Mouse (Mus musculus) kidney, embryonic 14.5 days (tissue): ENCODE results near the gene Rasl12. TPM values are rescaled to one million over a fixed set of nuclear protein-coding genes. Genes with fewer than 3 reads are reported as not detected.

Experiments
- ATAC-seq: fragments of 200-750 bp; cut with Nextera tagmentation; 2 replicates; pipeline ENCODE4 v1.8.0; 2017; ENCODE audit warnings: moderate number of reproducible peaks, mild to moderate bottlenecking, moderate TSS enrichment, moderate library complexity; ENCODE audit not compliant: low FRiP score, low TSS enrichment
- H3K27ac ChIP-seq: fragments of 300-500 bp; sonication (generic); 2 replicates; pipeline ENCODE4 v1.5.1; 2014; ENCODE audit warnings: low read depth, mild to moderate bottlenecking, low read length, moderate library complexity, mixed read lengths
- H3K27me3 ChIP-seq: fragments of 300-500 bp; sonication (generic); 2 replicates; pipeline ENCODE4 v1.6.1; 2014; ENCODE audit warnings: mild to moderate bottlenecking, low read length; ENCODE audit not compliant: control insufficient read depth, insufficient read depth
- H3K36me3 ChIP-seq: fragments of 300-500 bp; sonication (generic); 2 replicates; pipeline ENCODE4 v1.6.1; 2014; ENCODE audit warnings: low read length, mixed read lengths; ENCODE audit not compliant: control insufficient read depth, insufficient read depth
- H3K4me1 ChIP-seq: fragments of 300-500 bp; sonication (generic); 2 replicates; pipeline ENCODE4 v1.6.1; 2014; ENCODE audit warnings: low read length, mixed read lengths; ENCODE audit not compliant: control insufficient read depth, insufficient read depth
- H3K4me2 ChIP-seq: fragments of 300-500 bp; sonication (generic); replicated peaks from 2 replicates; pipeline ENCODE4 v1.6.1; 2014; ENCODE audit warnings: low read depth, mild to moderate bottlenecking, low read length
- H3K4me3 ChIP-seq: fragments of 300-500 bp; sonication (generic); 2 replicates; pipeline ENCODE4 v1.5.1; 2014; ENCODE audit warnings: mild to moderate bottlenecking, low read length
- H3K9ac ChIP-seq: fragments of 300-500 bp; sonication (generic); 2 replicates; pipeline ENCODE4 v1.6.1; 2014; ENCODE audit warnings: low read depth, mild to moderate bottlenecking, low read length, moderate library complexity
- H3K9me3 ChIP-seq: fragments of 300-500 bp; sonication (generic); 2 replicates; pipeline ENCODE4 v1.6.1; 2016; ENCODE audit warnings: low read length; ENCODE audit not compliant: control insufficient read depth
- WGBS: fragments of 180-500 bp; shearing (Covaris S2); extraction: QIAGEN DNeasy Blood & Tissue Kit; methylation state at CpG from one replicate; pipeline ENCODE4 v1.1.7; 2014; 5-methylcytosine and 5-hydroxymethylcytosine counted together
- polyA plus RNA-seq: library from polyadenylated mRNA; unstranded; fragments of >200 nt; fragmentation: Nextera tagmentation; extraction: Ambion mirVana; gene quantifications from 2 replicates; pipeline ENCODE4 v1.2.1, GENCODE M21; 2014

Gene Rasl12
- polyA plus RNA-seq, 1 experiment from 2014 or later = 11.7 TPM

GRCm38 (mm10) chr9:65390752-65391612 is 7.3 kb upstream of the Rasl12 start:
- H3K27ac ChIP-seq = no peak overlapping the region
- peak overlapping the region; percentile 56 for H3K9ac ChIP-seq
- H3K36me3 ChIP-seq = no peaks in the 10 kb centered on the region
- peak overlapping the region; percentile 42 for H3K4me3 ChIP-seq
- H3K27me3 ChIP-seq = peaks cover 23% of the 10 kb centered on the region
- H3K9me3 ChIP-seq = no peaks in the 10 kb centered on the region
- peak; percentile 59; the same call in 1 of the 2 replicates for ATAC-seq
- 21% methylated on average over 80 of the region's 96 CpGs for WGBS
- H3K4me2 ChIP-seq = peak overlapping the region; percentile 75
- peaks cover 11% of the 10 kb centered on the region; the same call in 1 of the 2 replicates for H3K4me1 ChIP-seq

- H3K27me3 ChIP-seq = peaks cover 23% of the 10 kb centered on the region
- no peak within 1 kb of the TSS for H3K27ac ChIP-seq
- peak within 1 kb of the TSS; percentile 75 for H3K4me2 ChIP-seq
- no peak for ATAC-seq
- peak within 1 kb of the TSS; percentile 42 for H3K4me3 ChIP-seq
- peaks cover 10% of the 10 kb centered on the region; the same call in 1 of the 2 replicates for H3K4me1 ChIP-seq
- H3K36me3 ChIP-seq = no peaks in the 10 kb centered on the region
- H3K9me3 ChIP-seq = no peaks in the 10 kb centered on the region
- 33% methylated on average over 8 of the region's 8 CpGs for WGBS
- peak within 1 kb of the TSS; percentile 56 for H3K9ac ChIP-seq
These were observed 6.7 kb upstream of the Rasl12 start, which contains the start of gene Kbtbd13 for GRCm38 (mm10) chr9:65391613-65391964. Kbtbd13 (minus strand) TSS chr9:65391652.

- no peak overlapping the region for H3K9ac ChIP-seq
- 27% methylated on average over 6 of the region's 6 CpGs for WGBS
- H3K4me2 ChIP-seq = no peak overlapping the region
- no peak overlapping the region for H3K4me3 ChIP-seq
- peak; percentile 29; the same call in 1 of the 2 replicates for ATAC-seq
- H3K27me3 ChIP-seq = peaks cover 23% of the 10 kb centered on the region
- no peak overlapping the region for H3K27ac ChIP-seq
- no peaks in the 10 kb centered on the region for H3K9me3 ChIP-seq
- H3K4me1 ChIP-seq = peaks cover 2% of the 10 kb centered on the region; the same call in 1 of the 2 replicates
- H3K36me3 ChIP-seq = no peaks in the 10 kb centered on the region
These were observed 5.5 kb upstream of the Rasl12 start for GRCm38 (mm10) chr9:65392638-65393364.

GRCm38 (mm10) chr9:65393606-65394005 is 4.7 kb upstream of the Rasl12 start:
- no peak overlapping the region for H3K9ac ChIP-seq
- no peak overlapping the region for H3K27ac ChIP-seq
- 54% methylated on average over 2 of the region's 2 CpGs for whole genome bisulfite sequencing
- H3K9me3 ChIP-seq = no peaks in the 10 kb centered on the region
- no peak overlapping the region for H3K4me3 ChIP-seq
- no peaks in the 10 kb centered on the region for H3K36me3 ChIP-seq
- peaks cover 2% of the 10 kb centered on the region; the same call in 1 of the 2 replicates for H3K4me1 ChIP-seq
- H3K4me2 ChIP-seq = no peak overlapping the region
- H3K27me3 ChIP-seq = peaks cover 23% of the 10 kb centered on the region
- no peak for ATAC-seq

GRCm38 (mm10) chr9:65394360-65394759 is 3.9 kb upstream of the Rasl12 start:
- H3K27ac ChIP-seq = no peak overlapping the region
- no peak overlapping the region for H3K4me3 ChIP-seq
- no peak overlapping the region for H3K4me2 ChIP-seq
- H3K9ac ChIP-seq = no peak overlapping the region
- H3K9me3 ChIP-seq = no peaks in the 10 kb centered on the region
- WGBS = 61% methylated on average over 2 of the region's 2 CpGs
- H3K27me3 ChIP-seq = peaks cover 23% of the 10 kb centered on the region
- no peaks in the 10 kb centered on the region for H3K36me3 ChIP-seq
- H3K4me1 ChIP-seq = peaks cover 2% of the 10 kb centered on the region; the same call in 1 of the 2 replicates
- ATAC-seq = no peak

- H3K4me2 ChIP-seq = no peak overlapping the region
- no peaks in the 10 kb centered on the region for H3K36me3 ChIP-seq
- no peak overlapping the region for H3K27ac ChIP-seq
- WGBS = 87% methylated on average over 6 of the region's 6 CpGs
- H3K27me3 ChIP-seq = no peaks in the 10 kb centered on the region
- H3K9me3 ChIP-seq = no peaks in the 10 kb centered on the region
- ATAC-seq = no peak
- H3K9ac ChIP-seq = no peak overlapping the region
- no peak overlapping the region for H3K4me3 ChIP-seq
- no peaks in the 10 kb centered on the region for H3K4me1 ChIP-seq
These were observed 1.6 kb downstream of the Rasl12 start for GRCm38 (mm10) chr9:65399934-65400333.

GRCm38 (mm10) chr9:65404331-65405183 is 6.3 kb downstream of the Rasl12 start:
- ATAC-seq = no peak
- no peak overlapping the region for H3K27ac ChIP-seq
- H3K36me3 ChIP-seq = no peaks in the 10 kb centered on the region
- H3K4me3 ChIP-seq = no peak overlapping the region
- H3K9ac ChIP-seq = no peak overlapping the region
- no peak overlapping the region for H3K4me2 ChIP-seq
- no peaks in the 10 kb centered on the region for H3K4me1 ChIP-seq
- 77% methylated on average over 15 of the region's 15 CpGs for WGBS
- H3K27me3 ChIP-seq = no peaks in the 10 kb centered on the region
- H3K9me3 ChIP-seq = no peaks in the 10 kb centered on the region

GRCm38 (mm10) chr9:65405184-65405449 is 6.8 kb downstream of the Rasl12 start:
- H3K4me1 ChIP-seq = no peaks in the 10 kb centered on the region
- H3K4me3 ChIP-seq = no peak overlapping the region
- no peak overlapping the region for H3K9ac ChIP-seq
- WGBS = 86% methylated on average over 2 of the region's 2 CpGs
- no peak for ATAC-seq
- no peak overlapping the region for H3K4me2 ChIP-seq
- H3K9me3 ChIP-seq = no peaks in the 10 kb centered on the region
- no peak overlapping the region for H3K27ac ChIP-seq
- no peaks in the 10 kb centered on the region for H3K36me3 ChIP-seq
- H3K27me3 ChIP-seq = no peaks in the 10 kb centered on the region
